Comparison of ENCODE assay signal across 13 mouse cellular contexts in genomic region chr2:180289440-180290108, GRCm38 (mm10). TPM values are rescaled to one million over a fixed set of nuclear protein-coding genes. Genes with fewer than 3 reads are reported as not detected.
DNase-seq lines count a peak whose midpoint lies in the region; ATAC-seq lines count a peak whose summit lies in the region.
"Had no signal": no experiment of that assay in that cellular context is flagged by ENCODE, and none has a peak within 500 bp of the region (broad histone marks: within the 10 kb centered on the region; RNA-seq: fewer than 3 reads in every experiment).

Rbbp8nl (minus strand) TSS chr2:180289879.

- 0 out of 2 replicates have a peak within 1 kb of the TSS, but pooled peaks have one; percentile 3 for H3K4me2 ChIP-seq in heart, embryonic 13.5 days

- 0 out of 2 replicates have a peak within 1 kb of the TSS, but pooled peaks have one; percentile 42 for H3K9ac ChIP-seq in heart, embryonic 13.5 days

- H3K4me3 ChIP-seq in heart, embryonic 13.5 days, result no peak within 1 kb of the TSS

- peaks cover 29% of the 10 kb centered on the region for H3K4me1 ChIP-seq in heart, embryonic 13.5 days

- H3K9me3 ChIP-seq in heart, embryonic 13.5 days, result no peaks in the 10 kb centered on the region

- no peak within 1 kb of the TSS for H3K27ac ChIP-seq in heart, embryonic 13.5 days (replicated peaks)

- whole genome bisulfite sequencing in heart, embryonic 13.5 days, result 48% methylated on average over 16 of the region's 16 CpGs

- DNase-seq in heart, postnatal 25 days (ENCODE audit: low spot score), result no peak
- peak; percentile 76 for DNase-seq in kidney, adult 11 months
- DNase-seq in lung, adult 18-20 months, result peak; percentile 86 to 92
- DNase-seq in urinary bladder, postnatal 10 days (ENCODE audit: low spot score), result peak; percentile 27
- DNase-seq in left cerebral cortex, adult 9 months (ENCODE audit: low spot score in 2 of 2), result no peak
- DNase-seq in spleen, adult 12 weeks (ENCODE audit: low spot score), result no peak
- DNase-seq in left cerebral cortex, postnatal 36 days (ENCODE audit: low spot score in 2 of 2), result no peak
- DNase-seq: adrenal gland, postnatal 10 days; B cell, adult 2 months had no signal

- H3K36me3 ChIP-seq in heart, embryonic 13.5 days, result no peaks in the 10 kb centered on the region

- ATAC-seq in heart, embryonic 13.5 days (ENCODE audit: extremely low read depth, insufficient number of reproducible peaks, low FRiP score, low TSS enrichment), result no peak

- intact Hi-C loops in heart, postnatal 25 days (cut with DNase I), result no loop called here
- intact Hi-C loops in left cerebral cortex, postnatal 36 days (cut with DNase I), result loop anchor here (5.0 kb wide), 1 partner anchor 128 kb away; no protein-coding TSS in a partner anchor

- no peaks in the 10 kb centered on the region for H3K27me3 ChIP-seq in heart, embryonic 13.5 days (replicated peaks)

RNA-seq across cellular contexts. Expression of gene Rbbp8nl, which starts in this region (rescaled TPM):
- polyA plus RNA-seq in heart, embryonic 13.5 days (2015; fragmentation: Nextera tagmentation; extraction: Ambion mirVana), result 0.05 and 0.08 TPM in 2 replicates
- total RNA-seq in heart, postnatal 25 days (2021), result not detected
- not detected for total RNA-seq in left cerebral cortex, postnatal 36 days (2021)
- total RNA-seq: adrenal gland, postnatal 10 days; common myeloid progenitor, adult 5-6 weeks; megakaryocyte progenitor cell, adult 5-6 weeks had no signal
- polyA plus RNA-seq: heart, postnatal 0 days had no signal

Comparison
In these comparisons a context has a peak if more than half of its experiments do, and no peak if none do; other contexts are left out.
1. DNase-seq: peak in kidney, adult 11 months (single experiment), lung, adult 18-20 months (2 of 2) and urinary bladder, postnatal 10 days (single experiment); none in heart, postnatal 25 days (single experiment), left cerebral cortex, adult 9 months (0 of 2), spleen, adult 12 weeks (single experiment) and left cerebral cortex, postnatal 36 days (0 of 2).